11 mouse cellular contexts compared by ENCODE assay signal in genomic region chr2:93779081-93779896, GRCm38 (mm10). TPM values are rescaled to one million over a fixed set of nuclear protein-coding genes. Genes with fewer than 3 reads are reported as not detected.
A peak's percentile ranks its signal among the peaks of the same experiment; 100 is the strongest.
DNase-seq lines count a peak whose midpoint lies in the region; ATAC-seq and TF ChIP-seq lines count a peak whose summit lies in the region.
"Had no signal": no experiment of that assay in that cellular context is flagged by ENCODE, and none has a peak within 500 bp of the region (broad histone marks: within the 10 kb centered on the region; RNA-seq: fewer than 3 reads in every experiment).

No protein-coding gene starts in this region.

- H3K9ac ChIP-seq in heart, embryonic 11.5 days (ENCODE audit: low read depth, low read length) = no peak overlapping the region
- H3K9ac ChIP-seq in midbrain, embryonic 13.5 days (replicated peaks) = peak overlapping the region; percentile 11; the same call in 1 of the 2 replicates
- no peak overlapping the region for H3K9ac ChIP-seq in midbrain, postnatal 0 days (replicated peaks; ENCODE audit: low read length, poor library complexity, severe bottlenecking)
- H3K9ac ChIP-seq in hindbrain, postnatal 0 days (replicated peaks; ENCODE audit: low read length) = 0 out of 2 replicates have a peak overlapping the region, but pooled peaks have one; percentile 13
- H3K9ac ChIP-seq in stomach, embryonic 16.5 days (ENCODE audit: low read length) = 0 out of 2 replicates have a peak overlapping the region, but pooled peaks have one; percentile 33

- no peak for TF ChIP-seq CTCF in midbrain, postnatal 0 days (IDR thresholded peaks at IDR 0.05)
- TF ChIP-seq CTCF in hindbrain, postnatal 0 days (IDR thresholded peaks at IDR 0.05; ENCODE audit: low read depth) = no peak

- H3K4me3 ChIP-seq in heart, embryonic 10.5 days = no peak overlapping the region
- no peak overlapping the region for H3K4me3 ChIP-seq in heart, embryonic 11.5 days (ENCODE audit: low read depth, low read length)
- no peak overlapping the region for H3K4me3 ChIP-seq in midbrain, embryonic 13.5 days (replicated peaks)
- H3K4me3 ChIP-seq in midbrain, postnatal 0 days (ENCODE audit: low read depth, low read length) = no peak overlapping the region
- H3K4me3 ChIP-seq in hindbrain, postnatal 0 days (ENCODE audit: low read length) = no peak overlapping the region
- H3K4me3 ChIP-seq in stomach, embryonic 16.5 days (replicated peaks; ENCODE audit: low read length) = no peak overlapping the region

- no peak overlapping the region for H3K4me2 ChIP-seq in heart, embryonic 11.5 days
- no peak overlapping the region for H3K4me2 ChIP-seq in midbrain, embryonic 13.5 days (replicated peaks)
- H3K4me2 ChIP-seq in midbrain, postnatal 0 days (ENCODE audit: low read depth, low read length, poor library complexity, severe bottlenecking) = no peak overlapping the region
- no peak overlapping the region for H3K4me2 ChIP-seq in hindbrain, postnatal 0 days (ENCODE audit: low read depth, low read length)
- no peak overlapping the region for H3K4me2 ChIP-seq in stomach, embryonic 16.5 days (ENCODE audit: low read depth, low read length)

- no peaks in the 10 kb centered on the region for H3K9me3 ChIP-seq in heart, embryonic 10.5 days
- H3K9me3 ChIP-seq in heart, embryonic 11.5 days (replicated peaks; ENCODE audit: control insufficient read depth, low read length) = no peaks in the 10 kb centered on the region
- H3K9me3 ChIP-seq in midbrain, embryonic 13.5 days = no peaks in the 10 kb centered on the region
- no peaks in the 10 kb centered on the region for H3K9me3 ChIP-seq in midbrain, postnatal 0 days (ENCODE audit: low read length)
- H3K9me3 ChIP-seq in hindbrain, postnatal 0 days (ENCODE audit: low read length) = no peaks in the 10 kb centered on the region
- no peaks in the 10 kb centered on the region for H3K9me3 ChIP-seq in stomach, embryonic 16.5 days (replicated peaks; ENCODE audit: control insufficient read depth, low read length)
- H3K9me3 ChIP-seq: G1E had no signal

- H3K4me1 ChIP-seq in heart, embryonic 10.5 days = peaks cover 55% of the 10 kb centered on the region
- H3K4me1 ChIP-seq in heart, embryonic 11.5 days (ENCODE audit: control insufficient read depth, insufficient read depth, low read length) = peaks cover 31% of the 10 kb centered on the region
- H3K4me1 ChIP-seq in midbrain, embryonic 13.5 days (replicated peaks) = peaks cover 28% of the 10 kb centered on the region
- no peaks in the 10 kb centered on the region for H3K4me1 ChIP-seq in midbrain, postnatal 0 days (ENCODE audit: insufficient read depth, low read length)
- H3K4me1 ChIP-seq in hindbrain, postnatal 0 days (ENCODE audit: insufficient read depth, low read length) = peaks cover 11% of the 10 kb centered on the region
- peaks cover 17% of the 10 kb centered on the region for H3K4me1 ChIP-seq in stomach, embryonic 16.5 days (ENCODE audit: control insufficient read depth, insufficient read depth, low read length)

- WGBS in heart, embryonic 10.5 days = 67% methylated on average over 16 of the region's 16 CpGs
- WGBS in heart, embryonic 11.5 days (ENCODE audit: insufficient replicate concordance) = 61% methylated on average over 16 of the region's 16 CpGs
- 61% methylated on average over 16 of the region's 16 CpGs for WGBS in midbrain, embryonic 13.5 days
- WGBS in midbrain, postnatal 0 days = 61% methylated on average over 16 of the region's 16 CpGs
- WGBS in hindbrain, postnatal 0 days = 45% methylated on average over 16 of the region's 16 CpGs
- WGBS in stomach, embryonic 16.5 days = 45% methylated on average over 16 of the region's 16 CpGs

- H3K27ac ChIP-seq in heart, embryonic 10.5 days = peak overlapping the region; percentile 59
- no peak overlapping the region for H3K27ac ChIP-seq in heart, embryonic 11.5 days (ENCODE audit: low read depth, low read length)
- H3K27ac ChIP-seq in midbrain, embryonic 13.5 days = peak overlapping the region; percentile 25; the same call in 1 of the 2 replicates
- no peak overlapping the region for H3K27ac ChIP-seq in midbrain, postnatal 0 days (ENCODE audit: low read depth, low read length)
- H3K27ac ChIP-seq in hindbrain, postnatal 0 days = 0 out of 2 replicates have a peak overlapping the region, but pooled peaks have one; percentile 20
- H3K27ac ChIP-seq in stomach, embryonic 16.5 days (ENCODE audit: low read length) = no peak overlapping the region; the same call in 1 of the 2 replicates

- peaks cover 3% of the 10 kb centered on the region; the same call in 1 of the 2 replicates for H3K36me3 ChIP-seq in heart, embryonic 10.5 days
- H3K36me3 ChIP-seq in heart, embryonic 11.5 days (ENCODE audit: control insufficient read depth, insufficient read depth, low read length) = no peaks in the 10 kb centered on the region
- H3K36me3 ChIP-seq in midbrain, embryonic 13.5 days = 0 out of 2 replicates have a peak, but pooled peaks cover 6% of the 10 kb centered on the region
- 0 out of 2 replicates have a peak, but pooled peaks cover 5% of the 10 kb centered on the region for H3K36me3 ChIP-seq in midbrain, postnatal 0 days (ENCODE audit: insufficient read depth, low read length)
- no peaks in the 10 kb centered on the region for H3K36me3 ChIP-seq in hindbrain, postnatal 0 days (ENCODE audit: insufficient read depth, low read length)
- H3K36me3 ChIP-seq in stomach, embryonic 16.5 days (ENCODE audit: control insufficient read depth, insufficient read depth, low read length) = no peaks in the 10 kb centered on the region

- H3K27me3 ChIP-seq in heart, embryonic 10.5 days (ENCODE audit: insufficient read depth, poor library complexity, severe bottlenecking) = no peaks in the 10 kb centered on the region
- H3K27me3 ChIP-seq in heart, embryonic 11.5 days (ENCODE audit: control insufficient read depth, insufficient read depth, low read length) = no peaks in the 10 kb centered on the region
- no peaks in the 10 kb centered on the region for H3K27me3 ChIP-seq in midbrain, embryonic 13.5 days
- no peaks in the 10 kb centered on the region for H3K27me3 ChIP-seq in midbrain, postnatal 0 days (ENCODE audit: insufficient read depth, low read length)
- no peaks in the 10 kb centered on the region for H3K27me3 ChIP-seq in hindbrain, postnatal 0 days (ENCODE audit: insufficient read depth, low read length)
- no peaks in the 10 kb centered on the region for H3K27me3 ChIP-seq in stomach, embryonic 16.5 days (ENCODE audit: control insufficient read depth, insufficient read depth, low read length)

- no peak for DNase-seq in heart, embryonic 10.5 days (ENCODE audit: low spot score)
- DNase-seq in midbrain, postnatal 0 days (ENCODE audit: low spot score) = no peak
- DNase-seq in hindbrain, postnatal 0 days (ENCODE audit: low spot score) = peak; percentile 47
- no peak for DNase-seq in urinary bladder, adult 2 months (ENCODE audit: low spot score)
- DNase-seq: adrenal gland, postnatal 25 days; layer of hippocampus, postnatal 36 days; lung, postnatal 14 days had no signal

- ATAC-seq in heart, embryonic 11.5 days (replicated peaks; ENCODE audit: insufficient number of reproducible peaks, low FRiP score, low TSS enrichment) = no peak
- ATAC-seq in midbrain, embryonic 13.5 days = no peak
- no peak for ATAC-seq in midbrain, postnatal 0 days (ENCODE audit: low FRiP score)
- 0 out of 2 replicates have a peak, but pooled peaks have one; percentile 22 for ATAC-seq in hindbrain, postnatal 0 days
- ATAC-seq in stomach, embryonic 16.5 days (ENCODE audit: insufficient read depth, low FRiP score) = peak; percentile 19; the same call in 1 of the 2 replicates

RNA-seq across cellular contexts. Expression of gene Ext2, which starts 43.1 kb away (rescaled TPM):
- polyA plus RNA-seq in heart, embryonic 10.5 days (2016; fragmentation: Nextera tagmentation; extraction: Ambion mirVana) = 82.8 and 83.0 TPM in 2 replicates
- 60.3 and 75.6 TPM in 2 replicates for polyA plus RNA-seq in heart, embryonic 11.5 days (2014; fragmentation: Nextera tagmentation; extraction: Ambion mirVana)
- polyA plus RNA-seq in midbrain, embryonic 13.5 days (2015; fragmentation: Nextera tagmentation; extraction: Ambion mirVana) = 57.6 and 69.1 TPM in 2 replicates
- 42.7 and 57.2 TPM in 2 replicates for total RNA-seq in midbrain, postnatal 0 days (2014; rRNA removed)
- polyA plus RNA-seq in midbrain, postnatal 0 days (2015; fragmentation: Nextera tagmentation; extraction: Ambion mirVana) = 74.1 and 74.7 TPM in 2 replicates
- 34.9 and 37.8 TPM in 2 replicates for total RNA-seq in hindbrain, postnatal 0 days (2014; rRNA removed)
- 69.8 and 70.3 TPM in 2 replicates for polyA plus RNA-seq in hindbrain, postnatal 0 days (2015; fragmentation: Nextera tagmentation; extraction: Ambion mirVana)
- 93.6 and 95.7 TPM in 2 replicates for polyA plus RNA-seq in stomach, embryonic 16.5 days (2015; fragmentation: Nextera tagmentation; extraction: Ambion mirVana)
- polyA plus RNA-seq in urinary bladder, adult 2 months (2012; rRNA removed) = 35.4 and 45.9 TPM in 2 replicates

Comparison
In these comparisons a context has a peak if more than half of its experiments do, and no peak if none do; other contexts are left out.
1. H3K27ac ChIP-seq: peak in heart, embryonic 10.5 days (single experiment), midbrain, embryonic 13.5 days (single experiment) and hindbrain, postnatal 0 days (single experiment); none in heart, embryonic 11.5 days (single experiment), midbrain, postnatal 0 days (single experiment) and stomach, embryonic 16.5 days (single experiment).
2. H3K9ac ChIP-seq: peak in midbrain, embryonic 13.5 days (single experiment), hindbrain, postnatal 0 days (single experiment) and stomach, embryonic 16.5 days (single experiment); none in heart, embryonic 11.5 days (single experiment) and midbrain, postnatal 0 days (single experiment).
3. ATAC-seq: peak in hindbrain, postnatal 0 days (single experiment) and stomach, embryonic 16.5 days (single experiment); none in heart, embryonic 11.5 days (single experiment), midbrain, embryonic 13.5 days (single experiment) and midbrain, postnatal 0 days (single experiment).